Mouse (Mus musculus): ENCODE results near the gene Exoc6. TPM values are rescaled to one million over a fixed set of nuclear protein-coding genes. Genes with fewer than 3 reads are reported as not detected.
"Not testable (repeated sequence)": the region's sequence is repeated elsewhere in the genome, so short reads cannot be mapped to it uniquely, and the experiment has no call there.

Exoc6 gene
- total RNA-seq, 2 experiments from 2014 or later = 44.3 to 73.0 TPM

DNA sequence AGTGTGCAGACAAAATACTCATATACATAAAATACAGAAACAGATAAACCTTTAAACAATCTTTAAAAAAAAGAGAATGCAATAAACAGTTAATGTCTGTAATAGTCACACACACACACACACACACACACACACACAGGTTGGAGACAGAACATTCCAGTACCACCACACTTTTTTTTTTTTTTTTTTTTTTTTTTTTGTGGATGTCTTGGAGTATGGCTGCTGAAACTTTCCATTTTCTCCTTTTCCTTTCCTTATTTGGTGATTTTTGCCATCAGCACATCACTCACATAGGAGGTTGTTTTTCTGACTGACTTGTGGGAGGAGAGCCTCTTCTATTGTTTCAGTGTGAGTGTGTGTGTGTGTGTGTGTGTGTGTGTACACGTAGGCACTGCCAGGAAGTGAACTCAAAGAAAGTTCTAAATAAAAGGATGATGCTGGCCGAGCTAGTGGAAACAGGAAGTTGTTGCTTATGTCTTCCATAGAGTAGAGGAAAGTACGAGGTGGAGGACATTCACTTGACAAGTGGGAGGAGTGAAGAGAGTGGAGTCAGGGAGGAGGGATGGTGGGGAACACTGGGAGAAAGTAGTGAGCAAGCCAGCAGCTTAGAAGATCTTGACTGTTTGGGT, 15.4 kb upstream of the Exoc6 start:
- peak; percentile 79 for ATAC-seq (replicated peaks; ENCODE audit: poor library complexity, severe bottlenecking)

DNA sequence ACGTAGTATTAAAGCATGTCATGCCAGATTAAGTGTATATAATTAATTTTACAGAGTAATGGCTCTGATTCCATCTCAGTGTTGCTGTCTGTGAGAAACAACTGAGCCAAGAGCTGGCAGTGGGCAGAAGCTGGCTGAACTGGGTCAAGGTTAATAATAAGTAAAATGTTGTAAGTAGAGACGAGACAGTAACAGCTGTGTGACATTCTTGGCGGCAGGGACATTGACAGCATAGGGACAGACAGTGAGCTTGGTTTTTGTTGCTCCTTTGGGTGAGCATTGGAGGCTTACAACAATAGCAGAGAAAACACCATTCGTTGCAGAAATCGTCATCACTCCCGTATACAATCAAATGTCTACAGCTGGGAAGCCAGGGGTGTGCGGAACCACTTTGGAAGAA, 13.8 kb upstream of the Exoc6 start:
- ATAC-seq (replicated peaks; ENCODE audit: poor library complexity, severe bottlenecking) = no peak

GRCm38 (mm10) chr19:37537717-37538116, 12.5 kb upstream of the Exoc6 start:
- ATAC-seq (replicated peaks; ENCODE audit: poor library complexity, severe bottlenecking) = no peak

- ATAC-seq (replicated peaks; ENCODE audit: poor library complexity, severe bottlenecking) = no peak
Observed at GRCm38 (mm10) chr19:37540201-37540600, 10.0 kb upstream of the Exoc6 start.

DNA sequence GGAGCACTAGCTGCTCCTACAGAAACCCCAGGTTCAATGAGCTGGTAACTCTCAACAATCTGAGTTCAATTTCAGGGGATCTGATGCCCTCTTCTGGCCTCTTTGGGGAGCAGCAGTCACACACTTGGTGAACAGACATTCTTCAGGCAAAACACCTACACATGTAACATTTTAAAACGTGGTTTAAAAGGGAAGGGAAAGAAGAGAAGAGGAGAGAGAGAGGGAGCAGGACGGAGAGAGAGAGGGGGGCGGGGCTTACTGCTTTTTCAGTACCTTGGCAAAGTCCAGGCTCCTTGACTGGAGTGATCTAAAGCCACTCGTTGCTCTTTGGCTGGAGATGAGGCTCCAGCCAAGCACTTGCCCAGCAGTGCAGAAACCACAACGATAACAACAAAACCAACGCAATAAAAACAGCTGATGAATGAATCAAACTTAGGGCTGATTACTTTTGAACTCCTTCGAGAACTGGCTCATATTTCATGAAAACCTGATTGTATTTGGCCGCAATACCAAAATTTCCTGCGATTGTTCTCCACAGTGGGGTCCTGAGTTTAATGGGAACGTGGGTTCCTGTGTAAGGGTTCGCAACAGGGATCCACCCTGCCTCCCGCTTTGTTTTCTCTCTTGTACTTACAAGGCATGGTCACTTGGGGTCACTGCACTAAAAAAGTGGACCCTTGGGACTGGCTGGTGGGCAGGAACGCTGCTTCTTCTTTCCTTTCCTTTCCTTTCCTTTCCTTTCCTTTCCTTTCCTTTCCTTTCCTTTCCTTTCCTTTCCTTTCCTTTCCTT, 6.5 kb upstream of the Exoc6 start:
- peak; percentile 58 for ATAC-seq (replicated peaks; ENCODE audit: poor library complexity, severe bottlenecking)

DNA sequence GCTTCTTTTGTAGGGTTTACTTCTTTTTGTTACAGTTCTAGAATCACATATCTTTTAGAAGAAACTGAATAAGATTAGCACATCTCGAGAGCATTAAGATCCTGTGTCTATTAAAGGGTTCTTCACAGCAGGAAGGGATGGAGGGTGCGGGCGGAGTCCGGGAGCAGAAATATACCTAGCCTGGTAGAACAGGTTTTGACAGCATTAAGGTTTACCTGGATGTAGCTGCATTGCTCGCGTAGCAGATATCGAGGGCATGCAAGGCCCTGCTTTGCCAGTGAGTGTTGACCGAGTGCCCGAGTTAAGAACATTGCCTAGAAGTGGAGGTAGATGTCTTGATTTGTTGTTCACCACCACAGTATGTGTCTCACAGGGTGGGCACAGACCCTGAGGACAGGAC, 5.7 kb upstream of the Exoc6 start:
- no peak for ATAC-seq (replicated peaks; ENCODE audit: poor library complexity, severe bottlenecking)

GRCm38 (mm10) chr19:37545231-37545630, 5.0 kb upstream of the Exoc6 start:
- ATAC-seq (replicated peaks; ENCODE audit: poor library complexity, severe bottlenecking) = no peak

GRCm38 (mm10) chr19:37545725-37546124, 4.5 kb upstream of the Exoc6 start:
- ATAC-seq (replicated peaks; ENCODE audit: poor library complexity, severe bottlenecking) = no peak

GRCm38 (mm10) chr19:37546776-37547175, 3.4 kb upstream of the Exoc6 start:
- ATAC-seq (replicated peaks; ENCODE audit: poor library complexity, severe bottlenecking) = peak; percentile 45

GRCm38 (mm10) chr19:37551040-37551566, 885 bp downstream of the Exoc6 start:
- ATAC-seq (replicated peaks; ENCODE audit: poor library complexity, severe bottlenecking) = no peak

DNA sequence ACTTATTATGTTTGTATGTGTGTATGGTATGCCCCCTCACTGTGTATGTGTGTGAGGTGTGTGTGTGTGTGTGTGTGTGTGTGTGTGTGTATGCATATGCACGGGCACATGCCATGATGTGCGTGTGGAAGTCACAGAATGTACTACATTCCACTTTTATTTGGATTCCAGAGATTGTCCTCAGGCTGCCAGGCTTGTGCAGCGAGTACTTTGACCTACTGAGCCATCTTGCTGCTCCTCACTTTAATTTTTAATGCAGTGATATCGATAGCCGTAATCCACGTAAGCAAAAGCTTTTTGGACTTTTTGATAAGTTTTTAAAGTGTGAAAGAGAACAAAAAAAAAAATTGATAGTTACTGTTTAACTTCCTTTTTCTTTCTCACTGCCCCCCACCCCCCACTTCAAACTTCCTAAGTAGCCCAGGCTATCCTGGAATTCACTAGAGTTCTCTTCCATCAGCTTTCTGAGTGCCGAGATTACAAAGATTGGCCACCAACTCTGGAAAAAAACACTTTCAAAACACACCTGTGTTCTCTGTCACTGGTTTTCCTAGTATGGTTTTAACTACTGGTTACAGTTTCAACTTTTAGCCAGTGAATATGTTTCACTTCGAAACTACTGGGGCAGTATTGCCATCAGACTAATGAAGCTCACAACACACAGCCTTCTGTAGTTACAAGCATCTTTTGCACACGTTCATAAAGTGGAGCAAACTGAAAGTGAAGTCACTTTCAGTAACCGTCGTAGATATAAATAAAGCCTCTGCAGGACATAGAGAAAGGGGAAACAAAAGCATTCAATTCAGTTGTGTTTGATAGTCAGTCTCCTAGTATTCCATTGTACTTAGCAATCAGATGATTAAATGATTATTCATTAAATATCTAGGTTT, 3.4 kb downstream of the Exoc6 start:
- ATAC-seq (replicated peaks; ENCODE audit: poor library complexity, severe bottlenecking) = peak; percentile 55

GRCm38 (mm10) chr19:37554266-37554650, 4.0 kb downstream of the Exoc6 start:
- not testable (repeated sequence) for ATAC-seq (replicated peaks; ENCODE audit: poor library complexity, severe bottlenecking)

- ATAC-seq (replicated peaks; ENCODE audit: poor library complexity, severe bottlenecking) = no peak
Observed at GRCm38 (mm10) chr19:37555863-37556566, 5.8 kb downstream of the Exoc6 start.

- no peak for ATAC-seq (replicated peaks; ENCODE audit: poor library complexity, severe bottlenecking)
Observed at GRCm38 (mm10) chr19:37557898-37558297, 7.7 kb downstream of the Exoc6 start.

DNA sequence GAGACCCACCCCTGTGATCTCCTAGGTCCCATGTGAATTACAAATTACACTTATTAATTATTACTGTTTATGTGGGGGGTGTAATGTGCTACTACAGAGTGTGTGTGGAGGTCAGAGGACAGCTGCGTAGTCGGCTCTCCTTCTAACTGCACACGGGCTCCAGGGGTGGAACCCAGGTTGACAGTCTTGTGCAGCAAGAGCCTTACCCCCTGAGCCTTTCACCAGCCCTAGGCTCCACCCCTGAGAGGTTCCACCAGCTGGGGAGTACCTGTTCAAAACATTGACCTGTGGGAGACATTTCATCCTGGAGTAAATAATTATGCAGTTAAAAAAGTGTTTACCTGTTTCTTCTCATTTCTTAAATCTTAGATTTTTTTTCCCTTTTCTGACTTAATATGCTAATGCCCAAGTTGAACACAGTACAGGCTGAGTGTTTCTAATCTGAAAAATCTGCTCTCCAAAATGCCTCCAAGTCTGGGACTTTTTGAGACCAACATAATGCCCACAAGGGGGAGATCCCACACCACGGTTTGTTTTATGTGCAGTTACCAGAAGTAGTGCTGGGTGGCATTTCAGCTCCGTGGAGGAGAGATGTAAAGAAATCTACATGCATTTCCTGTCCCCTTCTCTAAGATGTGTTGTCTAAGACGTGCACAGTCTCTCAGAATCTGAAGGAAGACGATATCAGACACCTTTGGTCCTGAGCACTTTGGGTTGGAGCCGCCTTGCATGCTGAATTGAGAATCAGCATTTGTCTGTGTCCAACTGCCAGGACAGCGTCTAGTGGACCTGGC, 9.3 kb downstream of the Exoc6 start:
- ATAC-seq (replicated peaks; ENCODE audit: poor library complexity, severe bottlenecking) = peak; percentile 37

- 0 out of 2 replicates have a peak, but pooled peaks have one; percentile 8 for ATAC-seq (replicated peaks; ENCODE audit: poor library complexity, severe bottlenecking)
Observed at GRCm38 (mm10) chr19:37560080-37560427, 9.8 kb downstream of the Exoc6 start.

DNA sequence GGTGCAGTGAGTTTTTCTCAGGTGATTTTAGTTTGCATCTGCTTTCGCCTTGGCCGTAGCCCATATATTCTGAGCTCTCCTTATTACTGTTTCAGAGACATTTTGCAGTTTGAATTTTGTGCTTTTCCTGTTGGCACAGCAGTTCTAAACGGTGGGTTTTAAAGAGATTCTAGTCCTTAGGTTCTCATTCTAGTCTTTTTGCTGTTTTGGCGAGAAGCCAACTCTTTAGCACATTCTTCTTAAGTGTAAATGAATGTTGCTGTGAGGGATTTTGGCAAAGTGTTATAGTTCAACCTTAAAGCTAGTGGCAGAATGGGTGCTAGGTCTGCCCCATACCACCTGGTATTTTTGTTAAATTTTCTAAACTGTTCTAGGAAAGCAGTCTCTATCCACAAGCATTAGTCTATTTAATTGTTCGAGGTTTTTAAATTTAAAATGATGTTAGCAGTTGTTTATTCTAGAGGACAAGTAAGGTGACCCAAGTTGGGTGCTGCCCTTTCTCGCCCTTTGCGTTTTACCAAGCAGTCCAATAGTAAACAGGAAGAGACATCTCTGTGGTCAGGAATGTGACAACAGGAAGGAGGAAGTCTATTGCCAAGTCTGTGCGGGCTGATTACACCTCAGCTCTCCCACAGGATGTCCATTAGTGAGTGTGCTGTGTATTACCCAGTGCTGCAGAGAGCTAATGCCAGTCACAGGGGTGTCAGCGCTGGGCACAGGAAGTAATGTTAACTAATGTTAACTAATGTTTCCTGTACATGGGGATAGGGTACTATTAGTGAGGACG, 11.1 kb downstream of the Exoc6 start:
- peak; percentile 97 for ATAC-seq (replicated peaks; ENCODE audit: poor library complexity, severe bottlenecking)

- no peak for ATAC-seq (replicated peaks; ENCODE audit: poor library complexity, severe bottlenecking)
Observed at GRCm38 (mm10) chr19:37563763-37564162, 13.5 kb downstream of the Exoc6 start.

- ATAC-seq (replicated peaks; ENCODE audit: poor library complexity, severe bottlenecking) = no peak
Observed at GRCm38 (mm10) chr19:37565806-37566205, 15.6 kb downstream of the Exoc6 start.

Measured in granulocyte monocyte progenitor cell, adult 5-6 weeks (primary cell).